Mouse (Mus musculus): Measurements from ENCODE around the gene Mpdz. TPM values are rescaled to one million over a fixed set of nuclear protein-coding genes. Genes with fewer than 3 reads are reported as not detected.

The Mpdz gene
- polyA plus RNA-seq, 1 experiment from 2014 or later = 32.8 TPM

DNA sequence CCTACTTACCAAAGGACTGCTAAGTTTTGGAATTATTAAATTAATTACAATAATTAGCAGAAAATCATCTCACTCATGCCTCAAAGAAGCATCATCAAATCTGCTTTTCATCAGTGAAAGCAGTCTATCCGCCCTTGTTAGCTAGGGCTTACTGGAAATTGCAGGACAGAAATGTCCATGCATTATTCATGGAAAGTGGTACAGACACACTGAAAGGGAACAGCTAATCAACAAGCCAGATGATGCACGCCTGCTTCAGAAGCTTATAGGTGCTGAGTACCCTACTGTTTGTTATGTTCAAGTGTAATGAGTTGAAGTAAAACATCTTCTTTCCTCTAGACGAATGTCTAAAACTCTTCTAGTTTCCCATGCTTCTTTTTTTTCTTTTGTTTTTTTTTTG is 91.2 kb downstream of the Mpdz start:
- Histone ChIP-seq H3K4me3 (no peak overlapping the region), H3K36me3 (peaks cover 37% of the 10 kb centered on the region), H3K27me3 (ENCODE audit: insufficient read depth, poor library complexity, severe bottlenecking) (no peaks in the 10 kb centered on the region), H3K27ac (no peak overlapping the region), H3K9me3 (no peaks in the 10 kb centered on the region), H3K4me1 (no peaks in the 10 kb centered on the region)
- 85% methylated on average over 3 of the region's 3 CpGs for WGBS
- DNase-seq (ENCODE audit: low spot score) = no peak

DNA sequence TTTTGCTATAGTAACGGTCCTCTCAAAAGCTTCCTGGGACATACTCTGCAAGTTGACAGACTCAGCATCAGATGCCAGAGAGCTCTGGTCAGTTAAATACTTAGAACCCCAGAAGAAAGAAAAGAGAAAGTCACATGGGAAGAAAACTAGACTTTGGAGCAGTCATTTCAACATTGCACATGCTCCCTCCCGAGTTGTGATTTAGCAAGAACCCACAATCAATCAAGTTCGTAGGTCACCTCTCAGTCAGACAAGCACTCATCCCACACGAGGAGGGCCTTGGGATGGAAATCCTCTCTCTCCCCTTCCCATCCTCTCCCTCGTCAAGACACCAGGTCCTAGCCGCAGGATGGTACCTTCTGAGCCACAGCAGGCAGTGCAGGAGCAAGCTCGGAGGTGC is 94.0 kb downstream of the Mpdz start:
- WGBS = 83% methylated on average over 7 of the region's 7 CpGs
- Histone ChIP-seq H3K27ac (no peak overlapping the region), H3K9me3 (no peaks in the 10 kb centered on the region), H3K36me3 (peaks cover 34% of the 10 kb centered on the region), H3K4me3 (no peak overlapping the region), H3K4me1 (no peaks in the 10 kb centered on the region), H3K27me3 (ENCODE audit: insufficient read depth, poor library complexity, severe bottlenecking) (no peaks in the 10 kb centered on the region)
- no peak for DNase-seq (ENCODE audit: low spot score)

GRCm38 (mm10) chr4:81345141-81345540 is 97.5 kb downstream of the Mpdz start:
- H3K9me3 ChIP-seq = no peaks in the 10 kb centered on the region
- no peak overlapping the region for H3K4me3 ChIP-seq
- H3K36me3 ChIP-seq = peaks cover 29% of the 10 kb centered on the region
- H3K4me1 ChIP-seq = no peaks in the 10 kb centered on the region
- H3K27me3 ChIP-seq (ENCODE audit: insufficient read depth, poor library complexity, severe bottlenecking) = no peaks in the 10 kb centered on the region
- DNase-seq (ENCODE audit: low spot score) = no peak
- H3K27ac ChIP-seq = no peak overlapping the region
- 74% methylated on average over 3 of the region's 3 CpGs for WGBS

GRCm38 (mm10) chr4:81333628-81333991 is 109.0 kb downstream of the Mpdz start:
- no peak overlapping the region for H3K27ac ChIP-seq
- H3K4me3 ChIP-seq = no peak overlapping the region
- peaks cover 16% of the 10 kb centered on the region; the same call in 1 of the 2 replicates for H3K36me3 ChIP-seq
- no peak for DNase-seq (ENCODE audit: low spot score)
- 89% methylated on average over 2 of the region's 2 CpGs for WGBS
- no peaks in the 10 kb centered on the region for H3K4me1 ChIP-seq
- H3K9me3 ChIP-seq = no peaks in the 10 kb centered on the region
- no peaks in the 10 kb centered on the region for H3K27me3 ChIP-seq (ENCODE audit: insufficient read depth, poor library complexity, severe bottlenecking)

DNA sequence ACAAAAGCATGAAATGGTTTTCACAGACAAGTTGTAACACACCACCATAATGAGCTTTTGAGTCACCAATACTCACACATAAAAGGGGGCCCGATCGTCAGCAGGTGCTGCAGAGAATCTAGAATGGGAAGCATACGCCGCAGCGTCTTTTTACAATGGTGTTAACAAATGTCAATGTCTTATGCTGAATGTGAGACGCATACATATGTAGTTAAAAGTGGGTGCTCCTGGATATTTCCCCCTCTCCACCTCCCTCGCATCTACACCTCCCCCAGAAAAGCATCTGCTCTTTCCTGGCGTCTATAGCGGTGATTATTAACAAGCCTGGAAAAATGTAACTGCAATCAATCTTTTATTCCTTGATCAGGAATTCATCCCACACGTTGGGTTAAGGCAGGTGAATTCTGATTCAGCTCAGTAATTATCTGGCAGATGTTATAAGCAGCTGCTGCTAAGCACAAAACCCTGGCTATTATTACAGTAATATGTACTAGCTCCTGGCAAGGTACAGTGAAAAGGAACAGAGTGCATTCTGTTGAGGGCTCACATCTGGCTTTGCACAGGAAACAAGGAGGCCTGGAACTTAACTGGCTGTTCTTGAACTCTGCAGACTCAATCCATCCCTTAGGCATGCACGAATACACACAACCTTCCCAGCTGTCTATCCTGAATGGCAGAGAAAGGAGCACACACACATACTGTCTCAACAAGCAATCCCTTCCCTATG is 109.6 kb downstream of the Mpdz start:
- H3K36me3 ChIP-seq = peaks cover 16% of the 10 kb centered on the region; the same call in 1 of the 2 replicates
- no peak overlapping the region for H3K4me3 ChIP-seq
- H3K27me3 ChIP-seq (ENCODE audit: insufficient read depth, poor library complexity, severe bottlenecking) = no peaks in the 10 kb centered on the region
- no peak overlapping the region for H3K27ac ChIP-seq
- no peaks in the 10 kb centered on the region for H3K4me1 ChIP-seq
- WGBS = 86% methylated on average over 11 of the region's 11 CpGs
- DNase-seq (ENCODE audit: low spot score) = no peak
- H3K9me3 ChIP-seq = no peaks in the 10 kb centered on the region

DNA sequence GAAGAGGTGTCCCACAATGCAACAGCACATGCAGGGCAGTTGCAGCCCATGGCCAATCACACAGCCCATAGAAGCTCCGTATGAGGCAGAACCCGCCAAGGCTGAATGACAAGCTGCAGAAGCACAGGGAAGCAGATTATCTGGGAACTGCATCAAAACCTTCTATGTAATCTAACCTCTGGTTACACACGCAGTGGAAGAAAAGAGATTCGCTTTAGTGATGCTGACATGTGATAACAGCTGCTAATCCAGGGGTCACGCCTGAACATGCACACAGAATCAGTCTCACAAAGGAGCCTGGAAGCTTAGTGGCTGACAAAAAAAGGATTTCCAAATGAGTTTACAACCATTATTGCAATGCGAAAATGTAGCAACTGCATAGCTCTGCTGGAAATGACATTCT is 110.2 kb downstream of the Mpdz start:
- DNase-seq (ENCODE audit: low spot score) = no peak
- WGBS = 75% methylated on average over 6 of the region's 6 CpGs
- no peak overlapping the region for H3K27ac ChIP-seq

GRCm38 (mm10) chr4:81327694-81328093 is 114.9 kb downstream of the Mpdz start:
- no peaks in the 10 kb centered on the region for H3K27me3 ChIP-seq (ENCODE audit: insufficient read depth, poor library complexity, severe bottlenecking)
- no peak overlapping the region for H3K4me3 ChIP-seq
- 96% methylated on average over 2 of the region's 2 CpGs for WGBS

More for the DNA sequence above, 110.2 kb downstream of the Mpdz start:
- no peaks in the 10 kb centered on the region for H3K27me3 ChIP-seq (ENCODE audit: insufficient read depth, poor library complexity, severe bottlenecking)
- H3K9me3 ChIP-seq = no peaks in the 10 kb centered on the region
- peaks cover 16% of the 10 kb centered on the region; the same call in 1 of the 2 replicates for H3K36me3 ChIP-seq
- H3K4me3 ChIP-seq = no peak overlapping the region
- H3K4me1 ChIP-seq = no peaks in the 10 kb centered on the region

GRCm38 (mm10) chr4:81323853-81324252 is 118.8 kb downstream of the Mpdz start:
- 89% methylated on average over 4 of the region's 4 CpGs for WGBS
- Histone ChIP-seq H3K27ac (no peak overlapping the region), H3K36me3 (peaks cover 29% of the 10 kb centered on the region; the same call in 1 of the 2 replicates), H3K9me3 (no peaks in the 10 kb centered on the region), H3K27me3 (ENCODE audit: insufficient read depth, poor library complexity, severe bottlenecking) (no peaks in the 10 kb centered on the region), H3K4me1 (no peaks in the 10 kb centered on the region), H3K4me3 (no peak overlapping the region)
- DNase-seq (ENCODE audit: low spot score) = no peak

More at GRCm38 (mm10) chr4:81327694-81328093, 114.9 kb downstream of the Mpdz start:
- DNase-seq (ENCODE audit: low spot score) = no peak
- H3K4me1 ChIP-seq = no peaks in the 10 kb centered on the region
- H3K27ac ChIP-seq = no peak overlapping the region
- peaks cover 14% of the 10 kb centered on the region; the same call in 1 of the 2 replicates for H3K36me3 ChIP-seq
- no peaks in the 10 kb centered on the region for H3K9me3 ChIP-seq

GRCm38 (mm10) chr4:81322232-81322631 is 120.4 kb downstream of the Mpdz start:
- H3K4me1 ChIP-seq = no peaks in the 10 kb centered on the region
- H3K9me3 ChIP-seq = no peaks in the 10 kb centered on the region
- no peaks in the 10 kb centered on the region for H3K27me3 ChIP-seq (ENCODE audit: insufficient read depth, poor library complexity, severe bottlenecking)
- peaks cover 37% of the 10 kb centered on the region for H3K36me3 ChIP-seq
- no peak for DNase-seq (ENCODE audit: low spot score)
- H3K4me3 ChIP-seq = no peak overlapping the region
- H3K27ac ChIP-seq = no peak overlapping the region
- 87% methylated on average over 3 of the region's 3 CpGs for WGBS

- Histone ChIP-seq H3K36me3 (peaks cover 28% of the 10 kb centered on the region), H3K4me1 (no peaks in the 10 kb centered on the region), H3K9me3 (no peaks in the 10 kb centered on the region), H3K4me3 (no peak overlapping the region), H3K27ac (no peak overlapping the region), H3K27me3 (ENCODE audit: insufficient read depth, poor library complexity, severe bottlenecking) (no peaks in the 10 kb centered on the region)
- WGBS = 67% methylated on average over 5 of the region's 5 CpGs
- no peak for DNase-seq (ENCODE audit: low spot score)
Observed at GRCm38 (mm10) chr4:81314618-81315017, 128.0 kb downstream of the Mpdz start.

GRCm38 (mm10) chr4:81313246-81313645 is 129.4 kb downstream of the Mpdz start:
- Histone ChIP-seq H3K9me3 (no peaks in the 10 kb centered on the region), H3K27ac (no peak overlapping the region), H3K4me3 (no peak overlapping the region), H3K27me3 (ENCODE audit: insufficient read depth, poor library complexity, severe bottlenecking) (no peaks in the 10 kb centered on the region), H3K36me3 (peaks cover 25% of the 10 kb centered on the region), H3K4me1 (no peaks in the 10 kb centered on the region)
- no peak for DNase-seq (ENCODE audit: low spot score)
- 84% methylated on average over 4 of the region's 4 CpGs for WGBS

- no peak overlapping the region for H3K27ac ChIP-seq
- peaks cover 25% of the 10 kb centered on the region for H3K36me3 ChIP-seq
- H3K9me3 ChIP-seq = no peaks in the 10 kb centered on the region
- no peak for DNase-seq (ENCODE audit: low spot score)
- no peaks in the 10 kb centered on the region for H3K27me3 ChIP-seq (ENCODE audit: insufficient read depth, poor library complexity, severe bottlenecking)
- no peak overlapping the region for H3K4me3 ChIP-seq
- H3K4me1 ChIP-seq = no peaks in the 10 kb centered on the region
- WGBS = 77% methylated on average over 2 of the region's 2 CpGs
Observed at GRCm38 (mm10) chr4:81310168-81310474, 132.5 kb downstream of the Mpdz start.

GRCm38 (mm10) chr4:81309473-81310167 is 133.0 kb downstream of the Mpdz start:
- H3K9me3 ChIP-seq = no peaks in the 10 kb centered on the region
- no peaks in the 10 kb centered on the region for H3K27me3 ChIP-seq (ENCODE audit: insufficient read depth, poor library complexity, severe bottlenecking)
- H3K4me3 ChIP-seq = no peak overlapping the region
- H3K36me3 ChIP-seq = peaks cover 26% of the 10 kb centered on the region
- 80% methylated on average over 12 of the region's 12 CpGs for WGBS
- H3K4me1 ChIP-seq = no peaks in the 10 kb centered on the region
- H3K27ac ChIP-seq = no peak overlapping the region
- DNase-seq (ENCODE audit: low spot score) = no peak
